Mouse (Mus musculus) lung, postnatal 14 days (tissue): ENCODE measurements at regions not wholly inside any gene's neighbourhood (a gene's known extent, or its start where the extent isn't known, plus 50 kb on each side); places are given as distances from the start of the nearest gene placed in this dataset.

ENCODE experiments used
- DNase-seq: peaks from one replicate; pipeline ENCODE4 v3.0.0; 2021

DNA sequence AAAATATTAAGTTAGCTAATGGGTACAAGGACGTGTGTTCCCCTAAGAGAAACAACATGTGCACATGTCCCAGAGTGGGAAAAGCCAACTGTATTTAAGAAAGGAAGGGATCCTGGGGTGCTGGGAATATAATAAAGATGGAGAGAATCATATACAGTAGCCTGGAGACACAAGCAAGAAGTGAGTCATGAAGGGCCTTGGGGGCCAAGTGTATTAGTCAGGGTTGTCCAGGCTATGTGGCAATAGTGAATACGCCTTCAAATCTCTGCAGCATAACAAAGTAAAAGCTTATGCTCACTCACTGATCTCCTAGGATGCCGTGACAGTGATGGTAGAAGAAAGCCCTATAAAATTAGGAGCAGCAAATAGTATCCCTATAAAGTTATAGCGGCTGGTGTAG is 124.1 kb upstream of the Gm10295 start:
- DNase-seq = no peak

- DNase-seq = no peak
Observed at GRCm38 (mm10) chr7:71472384-71473141, 121.3 kb upstream of the Gm10295 start.

DNA sequence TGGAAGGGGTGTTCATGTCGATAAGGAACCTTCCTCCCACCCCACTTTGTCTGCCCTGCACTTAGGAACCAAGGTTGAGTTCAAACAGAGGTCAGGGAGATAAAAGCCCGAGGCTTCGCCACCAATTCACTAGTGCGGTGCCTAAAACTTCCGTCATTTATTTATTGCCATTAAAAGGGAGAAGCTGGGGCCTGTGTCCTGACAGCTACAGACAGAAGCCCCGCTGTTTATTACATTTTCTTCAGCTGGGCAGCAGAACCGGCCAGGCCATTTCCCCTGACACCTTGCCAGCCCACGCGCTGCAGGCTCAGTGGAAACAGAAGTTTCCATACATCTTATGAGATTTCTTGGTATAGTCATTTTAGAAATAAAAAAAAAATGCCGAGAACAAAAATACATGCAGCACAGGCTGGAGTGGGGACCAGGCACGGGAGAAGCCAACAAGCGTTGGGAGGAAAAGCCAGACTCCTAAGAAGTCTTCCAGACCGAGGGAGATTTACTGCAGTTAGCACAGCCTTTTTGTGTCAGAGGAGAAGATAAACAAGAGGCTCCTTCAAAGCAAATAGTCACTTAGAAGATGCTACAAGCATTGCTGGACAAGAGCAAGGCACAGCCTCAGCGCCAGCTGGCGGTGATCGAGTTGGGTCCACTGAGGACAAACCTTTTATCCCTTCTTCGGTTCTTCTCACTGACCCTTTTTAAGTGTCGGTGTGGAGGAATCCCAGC is 120.5 kb upstream of the Gm10295 start:
- DNase-seq = peak; percentile 51

- no peak for DNase-seq
Observed at GRCm38 (mm10) chr7:71471319-71471657, 120.0 kb upstream of the Gm10295 start.

DNA sequence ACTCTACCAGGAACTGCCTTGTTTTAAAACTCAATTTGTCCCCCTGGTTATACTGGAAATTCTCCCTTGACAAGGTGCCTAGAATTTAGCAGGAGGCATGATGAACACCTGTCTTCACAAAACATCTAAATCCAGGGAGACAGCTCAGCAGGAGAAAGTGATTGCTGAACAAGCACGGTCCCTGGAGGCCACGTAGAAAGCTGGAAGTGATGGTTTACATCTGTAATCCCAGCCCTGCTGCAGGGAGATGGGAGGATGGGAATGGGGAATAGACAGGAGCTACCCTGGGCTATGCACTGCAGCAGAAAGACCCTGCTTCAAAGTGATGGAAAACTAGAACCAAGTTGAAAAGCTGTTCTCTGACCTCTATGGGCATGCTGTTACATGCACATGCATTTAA is 119.1 kb upstream of the Gm10295 start:
- no peak for DNase-seq

DNA sequence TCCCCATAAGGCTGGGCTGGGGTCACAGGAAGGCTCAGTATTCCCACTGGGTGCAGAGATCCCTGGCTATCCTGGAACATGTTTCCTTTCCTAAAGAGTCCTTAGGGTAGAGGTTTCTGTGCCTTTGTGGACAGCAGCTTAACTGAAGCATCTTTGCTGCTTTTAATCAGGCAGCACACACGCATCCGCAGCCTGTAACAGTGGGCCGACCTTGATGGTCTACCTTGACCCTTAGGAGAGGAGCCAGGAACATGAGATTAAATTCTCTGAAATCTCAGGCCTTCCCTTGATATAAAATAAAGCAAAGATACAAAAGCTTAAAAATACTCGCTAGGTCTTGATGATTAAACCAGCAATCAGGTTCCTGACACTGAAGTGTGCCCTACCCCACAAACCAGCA is 118.7 kb upstream of the Gm10295 start:
- no peak for DNase-seq

DNA sequence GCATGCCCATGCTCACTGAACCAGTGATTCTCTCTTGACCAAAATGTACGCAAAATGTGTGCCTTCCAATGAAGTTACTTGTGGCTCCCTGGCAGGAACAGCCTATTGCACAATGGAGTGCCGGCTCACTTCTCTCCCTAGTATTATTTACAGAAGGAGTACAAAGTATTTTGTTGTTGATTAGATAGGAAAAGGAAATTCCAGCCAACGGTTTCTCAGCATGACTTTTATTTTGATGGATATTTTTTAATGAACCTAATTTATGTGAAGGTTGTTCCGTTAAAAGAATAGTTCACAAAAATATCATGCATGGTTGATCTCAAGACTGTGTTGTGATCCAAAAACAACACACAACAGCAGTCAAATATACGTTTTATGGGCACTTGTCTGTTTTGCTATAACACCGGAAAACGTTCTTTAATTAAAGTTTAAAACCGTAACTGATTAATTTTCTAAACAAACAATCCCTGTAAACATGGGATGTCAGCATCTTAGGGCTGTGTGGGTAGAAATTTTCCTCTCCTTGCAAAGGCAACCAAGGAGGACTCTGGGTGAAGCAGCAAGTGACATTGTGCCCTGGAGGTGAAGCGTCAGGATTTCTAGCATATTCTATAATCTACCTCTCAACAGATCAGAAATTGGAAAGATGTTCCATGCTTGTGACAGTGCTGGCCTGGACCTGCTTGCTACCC is 116.3 kb upstream of the Gm10295 start:
- DNase-seq = peak; percentile 66

- DNase-seq = no peak
Observed at GRCm38 (mm10) chr7:71464127-71464526, 112.8 kb upstream of the Gm10295 start.

DNA sequence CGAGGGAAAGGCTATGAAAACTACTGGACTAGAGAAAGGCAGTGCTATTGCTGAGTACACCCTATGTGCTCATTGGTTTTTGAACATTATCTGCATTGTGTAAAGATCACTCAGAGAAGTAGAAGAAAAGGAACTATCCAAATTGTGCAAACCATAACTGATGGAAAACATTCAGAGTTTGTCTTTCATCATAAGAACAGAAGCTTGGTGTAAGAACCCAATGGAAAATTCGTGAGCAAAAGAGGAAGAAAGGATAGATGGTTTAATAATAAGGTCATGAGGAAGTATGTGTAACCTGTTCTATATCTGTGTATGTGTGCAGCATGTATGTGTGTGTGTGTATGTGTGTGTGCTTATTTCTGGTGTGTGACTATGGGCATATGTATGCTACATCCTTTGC is 112.3 kb upstream of the Gm10295 start:
- DNase-seq = no peak

DNA sequence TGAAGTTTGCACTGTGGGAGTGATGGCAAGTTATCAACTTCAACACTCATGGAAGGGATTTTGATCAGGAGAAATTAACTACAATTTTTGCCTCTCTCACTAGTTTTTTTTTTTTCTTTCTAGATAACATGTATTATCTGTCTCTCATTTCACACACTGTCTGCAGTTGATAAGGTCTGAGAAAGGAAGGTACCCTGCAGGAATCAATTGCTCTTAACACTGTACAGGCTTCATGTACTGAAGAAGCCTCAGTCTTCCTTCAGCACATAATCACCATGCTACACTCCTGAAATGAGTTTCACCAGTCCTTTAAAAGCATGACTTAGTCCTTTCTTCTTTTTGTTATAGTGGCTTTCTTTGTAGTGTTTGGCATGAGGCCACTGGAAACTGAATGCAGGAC is 108.5 kb upstream of the Gm10295 start:
- DNase-seq = no peak

DNA sequence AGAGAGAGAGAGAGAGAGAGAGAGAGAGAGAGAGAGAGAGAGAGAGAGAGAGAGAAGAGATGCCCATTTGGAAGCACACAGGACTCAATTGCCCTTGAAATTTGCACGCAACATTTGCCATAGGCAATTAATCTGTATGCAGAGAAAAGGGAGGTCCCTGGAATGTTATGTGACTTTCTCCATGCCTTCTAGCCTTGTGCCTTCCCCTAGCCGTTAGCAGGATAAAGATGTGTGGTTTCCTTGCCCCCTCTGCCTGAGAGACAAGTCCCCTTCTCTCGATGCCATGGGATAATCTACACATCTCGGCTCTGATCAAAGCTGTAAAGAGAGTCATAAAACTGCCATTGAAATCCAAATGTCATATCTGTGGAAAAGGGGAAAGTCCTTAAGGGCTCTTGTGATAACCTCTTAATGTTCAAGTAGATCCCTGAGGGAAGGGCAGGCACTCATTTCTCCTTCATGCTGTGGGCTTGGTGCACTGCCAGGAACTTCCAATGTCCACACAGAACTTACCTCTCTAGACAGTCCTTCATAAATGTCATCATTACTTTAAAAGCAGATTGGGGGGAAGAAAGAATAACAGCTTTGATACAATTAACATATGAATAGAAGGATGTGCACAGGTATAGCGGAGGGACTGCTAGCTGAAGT is 106.9 kb upstream of the Gm10295 start:
- DNase-seq = peak; percentile 62

DNA sequence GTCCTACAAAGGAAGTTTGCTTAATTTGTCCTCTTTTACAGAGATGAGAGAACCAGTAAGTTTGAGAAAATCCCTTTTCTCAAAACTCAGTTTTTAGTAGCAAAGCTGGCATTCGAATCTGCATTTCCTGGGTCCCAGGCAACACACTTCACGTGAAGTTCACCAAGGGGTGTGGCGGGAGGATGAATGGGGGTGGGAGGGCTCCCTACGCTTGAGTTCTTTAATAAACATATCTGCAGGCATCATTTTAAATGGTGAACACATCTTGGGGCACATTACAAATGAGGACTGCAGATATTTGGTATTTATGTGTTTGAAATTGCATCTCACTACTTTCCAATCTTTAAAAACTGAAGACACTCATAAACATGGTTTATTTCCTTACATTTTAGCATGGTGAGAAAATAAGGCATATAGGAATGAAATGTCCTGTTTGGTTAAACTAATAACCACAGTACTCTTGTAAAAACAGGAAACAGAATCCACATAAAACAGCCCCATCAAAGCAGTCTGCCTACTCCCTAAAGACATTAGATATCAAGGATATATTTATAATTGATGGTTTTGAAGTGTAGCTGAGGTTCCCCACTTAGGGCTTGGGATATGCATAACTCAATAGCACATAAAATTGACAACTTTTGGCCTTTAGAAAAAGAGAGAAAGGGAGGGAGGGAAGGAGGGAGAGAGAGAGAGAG is 106.3 kb upstream of the Gm10295 start:
- DNase-seq = no peak

GRCm38 (mm10) chr7:71456421-71456820 is 105.1 kb upstream of the Gm10295 start:
- DNase-seq = no peak

- peak; percentile 43 for DNase-seq
Observed at GRCm38 (mm10) chr7:71440330-71441240, 89.3 kb upstream of the Gm10295 start.

GRCm38 (mm10) chr7:71425982-71426381 is 74.7 kb upstream of the Gm10295 start:
- no peak for DNase-seq

DNA sequence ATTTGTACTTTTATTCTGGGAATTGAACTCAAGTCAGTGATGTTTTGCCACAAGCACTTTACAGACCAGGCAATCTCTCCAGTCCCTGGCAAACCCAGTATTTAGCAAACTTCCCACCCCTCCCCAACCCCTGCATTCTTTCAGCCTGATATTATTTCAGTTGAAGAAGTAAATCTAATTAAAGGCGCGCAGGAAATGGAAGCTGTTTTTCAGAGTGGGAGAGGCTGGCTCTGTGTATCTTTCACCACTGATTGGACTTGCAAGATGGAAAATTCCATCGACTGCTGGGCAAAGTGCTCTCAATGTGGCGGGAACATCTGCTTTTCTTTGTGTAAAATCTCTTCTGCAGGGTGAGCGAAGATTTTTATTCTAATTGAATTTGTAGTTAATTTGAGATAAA is 68.0 kb upstream of the Gm10295 start:
- DNase-seq = no peak

- no peak for DNase-seq
Observed at GRCm38 (mm10) chr7:71418856-71419255, 67.6 kb upstream of the Gm10295 start.

DNA sequence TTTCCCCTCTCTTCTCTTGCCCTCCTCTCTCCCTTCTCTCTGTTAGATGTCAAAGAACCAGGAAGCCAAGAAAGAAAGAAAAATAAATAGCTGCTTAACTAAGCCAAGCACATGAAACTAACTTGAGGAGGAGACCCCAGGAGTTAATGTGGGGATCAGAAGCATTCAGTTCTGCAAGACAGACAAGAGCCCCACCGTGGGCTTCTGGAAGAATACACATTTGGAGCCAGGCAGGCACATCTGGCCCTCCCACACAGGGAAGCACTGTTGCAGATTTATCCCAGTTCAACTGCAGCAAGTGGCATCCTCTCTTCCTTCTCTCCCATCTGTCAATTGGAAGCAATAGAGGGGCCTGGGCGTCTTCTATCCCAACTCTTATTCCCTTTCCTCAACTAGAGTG is 63.5 kb upstream of the Gm10295 start:
- no peak for DNase-seq

DNA sequence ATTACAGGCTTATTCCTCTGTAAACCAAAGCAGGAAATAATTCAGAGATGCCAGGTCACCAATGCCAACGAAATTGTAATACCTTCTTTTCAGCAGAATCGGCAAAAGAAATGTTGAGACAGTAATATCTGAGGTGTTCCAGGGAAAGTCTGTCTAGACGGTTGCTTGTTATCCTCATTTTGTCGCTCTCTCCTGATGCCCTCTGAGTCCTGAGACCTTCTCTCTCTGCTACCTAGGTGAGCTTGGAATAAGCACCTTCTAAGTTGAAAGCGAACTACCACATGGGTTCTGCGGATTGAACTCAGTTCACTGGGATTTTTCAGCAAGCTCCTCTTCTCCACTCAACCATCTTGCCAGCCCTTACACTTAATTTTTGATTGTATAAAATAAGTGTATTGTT is 61.8 kb upstream of the Gm10295 start:
- DNase-seq = no peak

DNA sequence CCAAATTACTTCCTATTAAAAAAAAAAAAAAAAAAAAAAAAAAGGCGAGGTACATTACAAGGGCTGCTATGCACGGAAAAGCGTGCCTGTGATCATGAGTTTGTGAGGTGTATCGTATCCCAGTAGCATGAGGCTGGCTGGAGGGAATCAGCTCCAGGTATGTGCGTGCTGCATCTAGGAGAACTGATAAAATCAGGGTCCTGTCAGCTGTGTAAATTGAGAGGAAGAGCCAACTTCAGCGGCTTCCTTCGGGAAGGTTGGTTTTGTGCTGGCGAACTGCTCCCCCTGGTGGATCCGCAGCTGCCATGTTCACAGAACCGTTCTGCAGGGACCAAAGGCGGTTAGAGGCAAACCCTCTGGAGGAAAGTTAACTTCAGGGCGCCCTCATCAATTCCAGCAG is 60.8 kb upstream of the Gm10295 start:
- DNase-seq = peak; percentile 86

- peak; percentile 47 for DNase-seq
Observed at GRCm38 (mm10) chr7:71411293-71412011, 60.2 kb upstream of the Gm10295 start.
